Mouse (Mus musculus) heart, embryonic 15.5 days (tissue): ENCODE data around the gene Atad2b. TPM values are rescaled to one million over a fixed set of nuclear protein-coding genes. Genes with fewer than 3 reads are reported as not detected.

Experiments used
- ATAC-seq: fragments of 200-750 bp; cut with Nextera tagmentation; replicated peaks from 2 replicates; pipeline ENCODE4 v1.8.0; 2017; ENCODE audit warnings: low read depth, moderate TSS enrichment; ENCODE audit not compliant: insufficient number of reproducible peaks, insufficient read depth, low FRiP score
- H3K27ac ChIP-seq: fragments of 300-500 bp; sonication (generic); 2 replicates; pipeline ENCODE4 v1.5.1; 2015; ENCODE audit warnings: mild to moderate bottlenecking, inconsistent platforms
- H3K27me3 ChIP-seq: fragments of 300-500 bp; sonication (generic); 2 replicates; pipeline ENCODE4 v1.6.1; 2015; ENCODE audit warnings: inconsistent platforms
- H3K36me3 ChIP-seq: fragments of 300-500 bp; sonication (generic); 2 replicates; pipeline ENCODE4 v1.6.1; 2015; ENCODE audit warnings: mild to moderate bottlenecking, inconsistent platforms
- H3K4me1 ChIP-seq: fragments of 300-500 bp; sonication (generic); replicated peaks from 2 replicates; pipeline ENCODE4 v1.6.1; 2015; ENCODE audit warnings: inconsistent platforms
- H3K4me2 ChIP-seq: fragments of 300-500 bp; sonication (generic); 2 replicates; pipeline ENCODE4 v1.6.1; 2015; ENCODE audit warnings: inconsistent platforms, mild to moderate bottlenecking, moderate library complexity
- H3K4me3 ChIP-seq: fragments of 300-500 bp; sonication (generic); 2 replicates; pipeline ENCODE4 v1.5.1; 2015; ENCODE audit warnings: mild to moderate bottlenecking, inconsistent platforms
- H3K9ac ChIP-seq: fragments of 300-500 bp; sonication (generic); 2 replicates; pipeline ENCODE4 v1.6.1; 2015; ENCODE audit warnings: mild to moderate bottlenecking, inconsistent platforms
- H3K9me3 ChIP-seq: fragments of 300-500 bp; sonication (generic); replicated peaks from 2 replicates; pipeline ENCODE4 v1.6.1; 2016; ENCODE audit warnings: inconsistent platforms
- WGBS: fragments of 180-500 bp; shearing (Covaris S2); methylation state at CpG from one replicate; pipeline ENCODE4 v1.1.7; 2015; ENCODE audit warnings: mixed read lengths; 5-methylcytosine and 5-hydroxymethylcytosine counted together
- polyA plus RNA-seq: library from polyadenylated mRNA; unstranded; fragments of >200 nt; fragmentation: Nextera tagmentation; extraction: Ambion mirVana; gene quantifications from 2 replicates; pipeline ENCODE4 v1.2.1, GENCODE M21; 2015

Gene Atad2b
- polyA plus RNA-seq, 1 experiment from 2014 or later: 6.0 TPM

DNA sequence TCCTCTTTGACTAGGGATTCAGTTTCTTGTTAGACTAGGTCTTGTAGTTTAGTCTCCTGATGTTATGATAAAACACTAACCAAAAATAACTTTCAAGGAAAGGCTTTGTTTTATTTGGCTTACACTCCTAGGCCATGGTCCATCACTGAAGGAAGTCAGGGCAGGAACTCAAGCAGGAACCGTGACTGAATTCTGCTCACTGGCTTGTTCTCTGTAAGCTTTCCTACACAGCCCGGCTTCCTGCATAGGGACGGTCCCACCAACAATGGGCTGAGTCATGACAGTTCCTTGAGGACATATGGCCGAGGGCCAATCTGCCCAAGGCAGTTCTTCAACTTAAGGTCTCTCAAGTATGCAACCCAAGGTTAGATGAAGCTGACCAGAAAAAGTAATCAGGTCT lies 5.4 kb upstream of the Atad2b start:
- no peaks in the 10 kb centered on the region for H3K27me3 ChIP-seq
- H3K4me2 ChIP-seq: no peak overlapping the region
- no peaks in the 10 kb centered on the region for H3K36me3 ChIP-seq
- ATAC-seq: no peak
- 71% methylated on average over 4 of the region's 4 CpGs for WGBS
- no peak overlapping the region for H3K27ac ChIP-seq
- no peak overlapping the region for H3K4me3 ChIP-seq
- peaks cover 2% of the 10 kb centered on the region; the same call in 1 of the 2 replicates for H3K4me1 ChIP-seq
- no peak overlapping the region for H3K9ac ChIP-seq
- H3K9me3 ChIP-seq: no peaks in the 10 kb centered on the region

DNA sequence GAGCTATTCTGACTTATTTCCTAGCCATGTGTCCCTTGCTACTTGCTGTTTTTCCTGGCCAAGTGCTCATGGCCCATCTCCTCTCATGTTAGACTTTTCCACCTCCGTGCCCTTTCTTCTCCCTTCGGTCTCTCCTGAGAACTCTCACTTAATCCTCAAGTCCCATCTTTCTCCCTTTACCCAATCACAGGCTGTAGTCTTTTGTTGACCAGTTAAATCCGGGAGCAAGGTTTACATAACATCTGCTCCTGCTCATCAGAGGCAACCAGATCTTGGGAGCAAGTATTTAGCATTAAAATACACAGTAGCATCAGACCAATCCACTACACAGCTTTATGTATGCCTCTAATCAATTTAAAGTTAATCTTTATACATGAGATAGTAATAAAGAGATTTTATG lies 2.7 kb upstream of the Atad2b start:
- 61% methylated on average over 3 of the region's 3 CpGs for WGBS
- ATAC-seq: no peak
- Histone ChIP-seq H3K27me3 (no peaks in the 10 kb centered on the region), H3K9ac (no peak overlapping the region), H3K27ac (no peak overlapping the region), H3K4me1 (peaks cover 7% of the 10 kb centered on the region; the same call in 1 of the 2 replicates), H3K4me2 (no peak overlapping the region), H3K4me3 (no peak overlapping the region), H3K36me3 (no peaks in the 10 kb centered on the region), H3K9me3 (no peaks in the 10 kb centered on the region)

DNA sequence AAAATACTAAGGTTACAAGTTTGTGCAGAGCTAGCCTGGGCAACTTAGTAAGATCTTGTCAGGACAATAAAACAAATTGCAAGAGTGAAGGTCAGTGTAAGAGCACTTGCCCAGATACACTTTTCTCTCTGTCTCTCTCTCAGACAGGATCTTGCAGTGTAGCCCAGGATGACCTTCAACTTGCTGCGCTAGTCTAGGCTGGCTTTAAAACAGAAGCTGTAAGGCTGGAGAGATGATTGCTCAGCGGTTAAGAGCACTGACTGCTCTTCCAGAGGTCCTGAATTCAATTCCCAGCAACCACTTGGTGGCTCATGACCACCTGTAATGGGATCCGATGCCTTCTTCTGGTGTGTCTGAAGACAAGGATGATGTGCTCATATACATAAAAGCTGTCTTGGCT lies 2.2 kb upstream of the Atad2b start:
- H3K9me3 ChIP-seq: no peaks in the 10 kb centered on the region
- WGBS: 81% methylated on average over 3 of the region's 3 CpGs
- no peaks in the 10 kb centered on the region for H3K36me3 ChIP-seq
- peaks cover 10% of the 10 kb centered on the region; the same call in 1 of the 2 replicates for H3K4me1 ChIP-seq
- no peaks in the 10 kb centered on the region for H3K27me3 ChIP-seq
- ATAC-seq: no peak
- H3K27ac ChIP-seq: no peak overlapping the region
- no peak overlapping the region for H3K4me2 ChIP-seq
- H3K9ac ChIP-seq: no peak overlapping the region
- no peak overlapping the region for H3K4me3 ChIP-seq

- peaks cover 12% of the 10 kb centered on the region for H3K4me1 ChIP-seq
- H3K36me3 ChIP-seq: no peaks in the 10 kb centered on the region
- H3K4me2 ChIP-seq: peak overlapping the region; percentile 72
- no peaks in the 10 kb centered on the region for H3K9me3 ChIP-seq
- under 1% methylated on average over 48 of the region's 48 CpGs for WGBS
- ATAC-seq: peak; percentile 55
- peak overlapping the region; percentile 95 for H3K9ac ChIP-seq
- H3K27me3 ChIP-seq: no peaks in the 10 kb centered on the region
- H3K27ac ChIP-seq: peak overlapping the region; percentile 96
- H3K4me3 ChIP-seq: peak overlapping the region; percentile 84
These were observed 845 bp downstream of the Atad2b start for GRCm38 (mm10) chr12:4917805-4918591.

GRCm38 (mm10) chr12:4928197-4928596 lies 11.0 kb downstream of the Atad2b start:
- Histone ChIP-seq H3K4me3 (no peak overlapping the region), H3K36me3 (no peaks in the 10 kb centered on the region), H3K4me1 (no peaks in the 10 kb centered on the region; the same call in 1 of the 2 replicates), H3K27ac (no peak overlapping the region), H3K27me3 (no peaks in the 10 kb centered on the region), H3K9ac (no peak overlapping the region), H3K9me3 (no peaks in the 10 kb centered on the region), H3K4me2 (no peak overlapping the region)
- ATAC-seq: no peak
- WGBS: 81% methylated on average over 2 of the region's 2 CpGs

- Histone ChIP-seq H3K4me1 (peaks cover 8% of the 10 kb centered on the region), H3K36me3 (no peaks in the 10 kb centered on the region), H3K27me3 (no peaks in the 10 kb centered on the region), H3K27ac (no peak overlapping the region), H3K9me3 (no peaks in the 10 kb centered on the region), H3K9ac (no peak overlapping the region), H3K4me2 (no peak overlapping the region), H3K4me3 (no peak overlapping the region)
- WGBS: 93% methylated on average over 3 of the region's 3 CpGs
- ATAC-seq: no peak
These were observed 13.8 kb downstream of the Atad2b start for GRCm38 (mm10) chr12:4930820-4931548.

DNA sequence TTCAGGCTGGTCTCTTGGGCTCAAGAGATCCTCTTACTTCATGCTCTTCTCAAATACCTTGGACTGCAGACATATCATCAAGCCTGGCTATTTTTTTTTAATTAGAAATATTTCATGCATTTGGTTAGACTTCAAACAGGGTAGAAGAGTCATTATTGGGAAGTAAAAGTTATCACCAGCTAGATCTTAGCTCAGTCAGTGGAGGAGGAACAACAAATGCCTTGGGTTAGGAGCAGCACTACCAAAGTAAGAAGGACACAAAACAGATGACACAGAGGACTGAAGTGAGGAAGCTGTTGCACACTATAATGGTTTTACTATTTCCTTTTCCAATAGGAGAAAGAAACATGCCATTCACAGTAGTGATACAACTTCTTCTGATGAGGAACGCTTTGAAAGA lies 35.1 kb downstream of the Atad2b start:
- 100% methylated on average over 1 of the region's 1 CpGs for WGBS
- Histone ChIP-seq H3K9me3 (no peaks in the 10 kb centered on the region), H3K27me3 (no peaks in the 10 kb centered on the region), H3K9ac (no peak overlapping the region), H3K36me3 (peaks cover 70% of the 10 kb centered on the region), H3K4me1 (no peaks in the 10 kb centered on the region), H3K4me2 (no peak overlapping the region), H3K4me3 (no peak overlapping the region), H3K27ac (no peak overlapping the region)
- ATAC-seq: no peak

GRCm38 (mm10) chr12:4953156-4953555 lies 36.0 kb downstream of the Atad2b start:
- no peak for ATAC-seq
- no peaks in the 10 kb centered on the region for H3K4me1 ChIP-seq
- no peak overlapping the region for H3K27ac ChIP-seq
- no peak overlapping the region for H3K4me3 ChIP-seq
- H3K9me3 ChIP-seq: no peaks in the 10 kb centered on the region
- H3K9ac ChIP-seq: no peak overlapping the region
- H3K27me3 ChIP-seq: no peaks in the 10 kb centered on the region
- WGBS: 85% methylated on average over 4 of the region's 4 CpGs
- H3K36me3 ChIP-seq: peaks cover 62% of the 10 kb centered on the region
- no peak overlapping the region for H3K4me2 ChIP-seq

- Histone ChIP-seq H3K27ac (no peak overlapping the region), H3K4me3 (no peak overlapping the region), H3K9ac (no peak overlapping the region), H3K4me2 (no peak overlapping the region), H3K9me3 (no peaks in the 10 kb centered on the region), H3K4me1 (no peaks in the 10 kb centered on the region), H3K27me3 (no peaks in the 10 kb centered on the region), H3K36me3 (peaks cover 23% of the 10 kb centered on the region)
- ATAC-seq: no peak
- WGBS: 28% methylated on average over 1 of the region's 1 CpGs
These were observed 55.8 kb downstream of the Atad2b start for GRCm38 (mm10) chr12:4972939-4973338.

DNA sequence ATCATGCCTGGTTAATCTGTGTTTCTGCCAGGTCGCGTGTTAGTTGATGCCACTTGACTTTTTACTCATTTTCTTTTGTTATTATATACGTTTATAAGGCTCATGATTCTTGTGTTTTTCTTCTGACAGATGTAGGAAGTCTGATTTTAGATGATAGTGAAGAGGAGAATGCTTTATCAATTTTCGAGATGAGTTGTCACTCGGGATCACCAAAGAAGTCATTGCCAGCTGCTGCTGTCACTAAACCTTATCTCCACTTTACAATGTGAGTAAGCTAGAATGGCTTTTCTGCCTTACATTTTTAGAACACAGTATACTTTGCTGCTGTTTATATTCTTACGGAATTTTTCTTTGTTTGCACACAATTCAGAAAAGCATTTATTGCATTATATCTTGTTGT lies 61.2 kb downstream of the Atad2b start:
- H3K9me3 ChIP-seq: no peaks in the 10 kb centered on the region
- ATAC-seq: no peak
- no peak overlapping the region for H3K4me2 ChIP-seq
- no peak overlapping the region for H3K4me3 ChIP-seq
- H3K27ac ChIP-seq: no peak overlapping the region
- H3K27me3 ChIP-seq: no peaks in the 10 kb centered on the region
- H3K9ac ChIP-seq: no peak overlapping the region
- no peaks in the 10 kb centered on the region for H3K4me1 ChIP-seq
- H3K36me3 ChIP-seq: peaks cover 36% of the 10 kb centered on the region
- WGBS: 72% methylated on average over 6 of the region's 6 CpGs

GRCm38 (mm10) chr12:4996981-4997380 lies 79.8 kb downstream of the Atad2b start:
- Histone ChIP-seq H3K9ac (no peak overlapping the region), H3K27me3 (no peaks in the 10 kb centered on the region), H3K27ac (no peak overlapping the region), H3K4me1 (no peaks in the 10 kb centered on the region), H3K4me2 (no peak overlapping the region), H3K9me3 (no peaks in the 10 kb centered on the region), H3K4me3 (no peak overlapping the region), H3K36me3 (no peaks in the 10 kb centered on the region; the same call in 1 of the 2 replicates)
- no peak for ATAC-seq
